Mouse (Mus musculus): ENCODE data around the gene Ttc30a2. TPM values are rescaled to one million over a fixed set of nuclear protein-coding genes. Genes with fewer than 3 reads are reported as not detected.
A peak's percentile ranks its signal among the peaks of the same experiment; 100 is the strongest.

The Ttc30a2 gene
- total RNA-seq (2014; fragmentation: Nextera tagmentation) (not detected in 2 replicates), total RNA-seq (2017) (not detected in 2 replicates)

DNA sequence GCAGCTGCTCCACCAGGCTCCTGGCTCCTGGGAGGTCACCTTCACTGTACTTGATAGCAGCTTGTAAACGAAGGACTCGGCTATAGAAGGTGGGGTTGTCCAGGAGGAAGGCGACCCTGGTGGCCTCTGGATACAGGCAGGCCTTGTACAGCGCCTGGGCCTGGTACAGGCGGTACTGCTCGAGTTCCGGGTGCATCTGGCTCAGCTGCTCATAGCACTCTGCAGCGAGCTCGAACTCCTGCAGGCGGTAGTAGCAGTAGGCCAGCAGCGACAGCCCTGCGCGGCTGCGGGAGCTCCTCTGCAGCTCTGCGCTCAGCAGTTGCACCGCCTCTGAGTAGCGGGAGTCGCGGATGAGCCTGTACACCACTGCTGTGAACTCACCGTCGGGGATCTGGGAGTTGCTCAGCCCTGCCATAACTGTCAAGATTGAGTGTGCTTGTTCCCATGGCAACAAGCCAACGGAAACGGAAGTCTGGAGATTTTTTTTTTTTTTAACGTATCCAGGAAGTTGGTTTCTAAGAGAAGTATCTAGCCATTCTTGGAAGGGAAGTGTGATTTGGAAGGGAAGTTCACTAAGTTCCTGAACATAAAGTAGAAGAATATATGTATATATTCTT, at the start of gene Ttc30a2:
Gene Ttc30a2, minus strand, starts transcription at position 419 of the 617 bp plus-strand sequence.
- ATAC-seq (replicated peaks; ENCODE audit: low FRiP score, low TSS enrichment, poor library complexity, severe bottlenecking) = peak; percentile 63

DNA sequence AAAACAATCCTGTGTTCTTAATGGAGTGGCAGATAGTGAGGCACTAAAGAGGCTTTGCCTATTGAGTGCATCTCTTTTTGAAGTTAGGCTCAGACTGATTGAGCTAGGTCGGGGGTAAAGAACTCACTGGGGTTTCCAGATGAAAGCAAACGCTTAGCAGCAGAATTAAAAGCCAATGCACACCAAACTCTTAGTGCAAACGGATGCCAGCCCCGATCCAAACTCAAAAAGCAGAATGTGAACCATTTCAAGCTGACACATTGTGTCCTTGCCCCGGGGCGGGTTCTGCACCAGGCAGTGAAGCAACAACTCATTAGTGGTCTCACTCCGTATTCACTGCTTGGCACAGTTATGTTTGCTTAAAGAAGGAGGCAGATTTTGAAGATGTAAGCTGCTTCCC, 38.9 kb upstream of the Ttc30a2 start:
- no peak for ATAC-seq (replicated peaks; ENCODE audit: low FRiP score, low TSS enrichment, poor library complexity, severe bottlenecking)

DNA sequence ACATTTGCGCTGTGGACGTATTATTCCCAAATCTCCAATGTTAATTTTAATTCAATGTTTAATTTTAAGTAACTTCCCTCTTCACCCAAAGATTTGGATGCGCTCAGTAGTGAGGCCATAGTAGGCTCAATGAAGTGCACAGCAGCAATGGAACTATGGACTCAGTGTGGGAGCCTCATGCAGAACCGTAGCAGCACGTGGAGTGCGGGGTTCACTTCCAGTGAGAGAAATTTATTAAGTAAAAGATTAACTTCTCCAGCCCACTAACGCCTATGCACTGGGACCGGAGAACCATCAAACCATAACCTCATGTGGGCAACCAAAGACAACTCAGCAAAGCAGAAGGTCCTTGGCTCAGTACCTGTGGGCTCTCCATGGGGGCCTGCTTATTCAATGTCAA, 38.2 kb upstream of the Ttc30a2 start:
- no peak for ATAC-seq (replicated peaks; ENCODE audit: low FRiP score, low TSS enrichment, poor library complexity, severe bottlenecking)

DNA sequence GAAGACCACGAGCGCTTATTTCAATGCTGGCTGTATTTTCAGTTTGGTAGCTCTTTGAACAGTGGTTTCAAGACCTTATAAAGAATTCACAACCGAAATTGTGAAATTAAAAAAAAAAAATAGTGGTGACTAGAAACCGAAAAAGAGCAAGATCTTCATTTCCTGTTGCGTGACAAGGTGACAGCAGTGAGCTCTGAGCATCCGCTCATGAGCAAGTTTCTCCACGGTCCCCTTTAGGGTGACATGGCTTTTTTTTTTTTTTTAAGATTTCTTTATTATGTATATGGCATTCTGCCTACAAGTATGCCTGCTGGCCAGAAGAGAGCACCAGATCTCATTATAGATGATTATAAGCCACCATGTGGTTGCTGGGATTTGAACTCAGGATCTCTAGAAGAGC, 37.5 kb upstream of the Ttc30a2 start:
- ATAC-seq (replicated peaks; ENCODE audit: low FRiP score, low TSS enrichment, poor library complexity, severe bottlenecking) = no peak

DNA sequence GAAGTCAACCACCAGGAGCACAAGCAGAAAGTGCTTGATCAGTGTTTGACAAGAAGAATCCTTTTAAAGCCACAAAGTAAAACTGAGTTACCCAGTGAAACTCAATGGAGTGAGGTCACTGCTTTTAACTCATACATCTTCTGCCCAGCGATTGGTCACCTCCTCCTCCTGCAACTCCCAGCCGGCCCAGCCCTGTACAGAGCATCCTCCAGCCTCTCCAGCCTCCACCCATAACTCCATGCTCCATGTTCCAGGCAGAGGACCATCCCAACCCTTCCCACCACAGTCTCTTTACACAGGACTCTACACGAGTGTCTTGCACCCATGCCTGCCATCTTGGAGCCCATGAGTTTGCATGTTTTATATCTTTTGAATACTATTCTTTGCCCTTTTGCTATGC, 36.7 kb upstream of the Ttc30a2 start:
- ATAC-seq (replicated peaks; ENCODE audit: low FRiP score, low TSS enrichment, poor library complexity, severe bottlenecking) = no peak

DNA sequence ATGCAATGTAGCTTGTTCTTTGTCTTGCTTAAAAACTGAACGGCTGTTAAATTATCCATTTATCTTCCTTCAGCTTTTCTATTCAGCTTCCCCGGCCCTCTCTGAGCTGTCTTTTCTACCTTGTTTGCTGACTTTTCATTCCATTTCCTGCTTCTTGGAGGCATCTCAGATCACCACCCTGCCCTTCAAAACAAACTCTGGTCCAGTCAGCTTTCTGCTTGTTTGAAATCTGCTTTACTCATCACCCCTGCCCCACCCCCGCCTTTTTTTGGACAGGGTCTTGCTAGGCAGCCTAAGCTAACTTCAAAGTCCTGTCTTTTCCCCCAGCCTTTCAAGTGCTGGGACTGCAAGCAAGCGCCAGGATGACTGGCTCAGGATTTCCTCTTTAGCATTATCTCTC, 28.2 kb upstream of the Ttc30a2 start:
- no peak for ATAC-seq (replicated peaks; ENCODE audit: low FRiP score, low TSS enrichment, poor library complexity, severe bottlenecking)

DNA sequence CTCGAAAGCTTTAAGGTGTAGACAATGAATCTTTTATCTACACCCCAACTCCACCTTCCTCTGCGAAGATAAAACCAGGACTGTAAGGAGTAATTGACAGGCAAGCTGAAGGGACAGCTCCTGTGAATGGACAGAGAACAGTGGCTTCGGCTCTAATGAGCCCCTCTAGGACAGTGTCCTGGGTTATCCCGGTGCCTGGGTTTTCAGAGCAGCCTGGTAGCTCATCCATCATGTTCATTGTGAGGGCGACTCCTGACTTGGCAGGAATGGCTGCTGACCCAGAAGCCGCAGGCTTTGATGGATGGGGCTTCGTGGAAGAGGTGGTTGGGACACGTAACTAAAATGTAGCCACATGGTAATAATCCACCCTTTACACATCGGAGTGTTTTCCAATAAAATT, 24.9 kb upstream of the Ttc30a2 start:
- no peak for ATAC-seq (replicated peaks; ENCODE audit: low FRiP score, low TSS enrichment, poor library complexity, severe bottlenecking)

DNA sequence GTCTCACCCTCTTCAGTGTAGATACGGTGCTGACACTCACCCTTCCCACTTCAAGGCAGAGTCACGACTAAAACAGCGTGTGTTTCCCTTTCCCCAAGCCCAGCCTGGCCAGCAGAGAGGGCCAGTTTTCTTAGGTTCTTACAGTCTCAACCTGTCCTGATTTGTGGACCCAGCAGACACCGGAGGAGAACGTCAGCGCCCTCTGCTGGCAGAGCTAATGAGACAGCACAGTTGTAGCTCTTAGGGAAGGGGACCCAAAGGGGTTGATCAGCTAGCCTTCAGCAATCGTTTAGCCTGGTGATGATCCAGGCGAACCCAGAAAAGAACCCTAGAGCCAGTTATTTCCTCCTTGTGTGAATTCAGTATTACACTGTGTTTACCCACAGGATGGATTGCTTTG, 23.4 kb upstream of the Ttc30a2 start:
- peak; percentile 80 for ATAC-seq (replicated peaks; ENCODE audit: low FRiP score, low TSS enrichment, poor library complexity, severe bottlenecking)

DNA sequence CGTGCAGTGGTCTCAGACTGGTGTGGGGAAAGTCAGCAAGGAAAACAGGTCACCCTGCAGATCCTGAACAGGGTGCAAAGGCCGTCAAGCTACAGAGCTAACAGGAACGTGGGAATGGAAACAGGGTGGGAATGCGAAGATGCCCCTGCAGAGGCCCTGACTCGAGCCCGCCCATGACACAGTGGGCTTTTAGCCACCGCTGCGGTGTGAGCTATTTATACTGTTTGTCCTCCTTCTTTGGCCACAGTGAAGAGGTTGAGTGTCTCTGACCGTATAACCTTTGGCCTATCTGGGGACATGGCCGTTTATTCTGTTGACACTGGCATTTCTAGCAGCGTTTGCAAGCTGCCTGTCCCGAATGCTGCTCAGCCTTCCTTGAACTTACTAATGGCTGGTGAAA, 21.7 kb upstream of the Ttc30a2 start:
- no peak for ATAC-seq (replicated peaks; ENCODE audit: low FRiP score, low TSS enrichment, poor library complexity, severe bottlenecking)

DNA sequence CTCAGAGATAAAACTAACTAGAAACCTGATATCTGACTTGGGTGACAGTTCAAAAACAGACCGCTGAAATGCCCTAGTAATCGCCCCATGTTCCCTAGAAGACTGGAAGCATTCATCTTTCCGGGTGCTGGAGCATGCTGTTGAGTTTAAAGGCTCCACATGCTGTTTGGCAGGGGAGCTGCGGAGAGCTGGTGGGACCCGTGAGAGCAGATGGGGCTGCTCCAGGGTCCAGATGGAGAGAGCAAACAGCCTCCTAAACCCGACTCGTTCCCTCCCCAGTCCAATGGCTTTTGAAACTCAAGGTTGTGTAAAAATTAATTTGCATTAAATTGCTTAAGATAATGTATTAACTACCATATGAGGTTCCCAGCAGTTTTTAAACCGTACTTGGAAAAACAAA, 20.7 kb upstream of the Ttc30a2 start:
- no peak for ATAC-seq (replicated peaks; ENCODE audit: low FRiP score, low TSS enrichment, poor library complexity, severe bottlenecking)

DNA sequence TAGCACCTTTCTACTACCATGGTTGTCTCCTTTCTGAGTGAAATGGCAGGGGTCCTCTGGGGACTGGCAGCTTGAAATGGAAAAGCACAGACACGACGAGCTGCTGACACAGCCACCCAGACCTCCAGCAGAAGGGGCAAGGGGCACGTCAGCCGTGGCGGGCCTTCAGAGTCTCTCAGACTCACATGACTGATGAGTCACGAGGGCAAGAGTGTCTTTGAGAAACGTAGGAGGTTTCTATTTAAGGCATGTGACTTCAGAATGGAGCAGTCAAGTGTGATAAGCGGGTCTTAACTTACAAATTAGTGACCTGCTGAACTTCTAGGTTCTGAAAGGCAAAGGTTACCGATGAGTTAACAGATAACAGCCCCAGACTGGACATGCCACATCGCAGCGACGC, 19.8 kb upstream of the Ttc30a2 start:
- no peak for ATAC-seq (replicated peaks; ENCODE audit: low FRiP score, low TSS enrichment, poor library complexity, severe bottlenecking)

DNA sequence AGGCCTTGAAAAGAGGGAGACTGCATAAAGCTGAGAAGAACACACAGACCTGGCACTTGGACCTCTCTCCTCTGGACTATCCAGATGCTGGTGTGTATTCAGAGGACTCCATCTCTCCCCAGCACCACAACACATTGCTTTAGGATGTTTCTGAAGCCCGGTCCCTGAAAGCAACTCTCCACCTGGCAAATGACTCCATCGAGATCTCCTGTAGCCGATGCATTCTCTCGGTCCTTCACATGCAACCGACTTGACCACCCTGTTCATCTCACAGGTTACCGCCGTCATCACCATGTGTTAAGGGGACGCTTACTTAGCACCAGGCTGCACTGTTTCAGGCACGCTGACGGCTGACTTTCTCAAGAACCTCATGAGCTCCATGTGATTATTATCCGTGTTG, 16.9 kb upstream of the Ttc30a2 start:
- ATAC-seq (replicated peaks; ENCODE audit: low FRiP score, low TSS enrichment, poor library complexity, severe bottlenecking) = no peak

DNA sequence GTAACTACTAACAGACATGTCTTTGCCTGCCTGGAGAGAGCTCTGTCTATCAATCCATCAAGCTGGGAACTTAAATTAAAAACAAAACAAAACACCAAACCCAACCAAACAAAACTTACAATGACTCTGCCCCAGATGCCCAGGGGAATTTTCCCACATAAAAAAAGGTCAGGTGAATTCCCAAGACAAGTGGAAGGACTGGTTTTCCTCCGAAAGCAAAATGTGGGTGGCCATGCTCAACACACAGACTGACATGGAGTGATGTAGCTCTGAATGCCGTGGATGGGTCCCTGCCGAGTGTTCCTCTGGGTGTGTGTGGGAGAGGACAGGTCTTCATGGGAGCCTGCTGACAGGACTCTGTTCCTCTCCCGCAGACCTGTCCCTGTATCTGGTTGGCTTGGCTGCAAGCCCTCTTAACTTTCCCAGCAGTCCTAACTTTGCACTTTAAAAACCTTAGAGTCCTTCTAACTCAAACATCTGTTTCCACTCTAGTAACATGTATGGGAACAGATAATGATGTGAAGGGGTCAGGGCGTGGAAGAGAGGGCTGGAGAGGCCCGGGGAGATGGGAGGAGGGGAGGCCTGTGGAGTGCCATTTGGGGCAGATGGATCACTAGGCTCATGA, 13.7 kb upstream of the Ttc30a2 start:
- no peak for ATAC-seq (replicated peaks; ENCODE audit: low FRiP score, low TSS enrichment, poor library complexity, severe bottlenecking)

DNA sequence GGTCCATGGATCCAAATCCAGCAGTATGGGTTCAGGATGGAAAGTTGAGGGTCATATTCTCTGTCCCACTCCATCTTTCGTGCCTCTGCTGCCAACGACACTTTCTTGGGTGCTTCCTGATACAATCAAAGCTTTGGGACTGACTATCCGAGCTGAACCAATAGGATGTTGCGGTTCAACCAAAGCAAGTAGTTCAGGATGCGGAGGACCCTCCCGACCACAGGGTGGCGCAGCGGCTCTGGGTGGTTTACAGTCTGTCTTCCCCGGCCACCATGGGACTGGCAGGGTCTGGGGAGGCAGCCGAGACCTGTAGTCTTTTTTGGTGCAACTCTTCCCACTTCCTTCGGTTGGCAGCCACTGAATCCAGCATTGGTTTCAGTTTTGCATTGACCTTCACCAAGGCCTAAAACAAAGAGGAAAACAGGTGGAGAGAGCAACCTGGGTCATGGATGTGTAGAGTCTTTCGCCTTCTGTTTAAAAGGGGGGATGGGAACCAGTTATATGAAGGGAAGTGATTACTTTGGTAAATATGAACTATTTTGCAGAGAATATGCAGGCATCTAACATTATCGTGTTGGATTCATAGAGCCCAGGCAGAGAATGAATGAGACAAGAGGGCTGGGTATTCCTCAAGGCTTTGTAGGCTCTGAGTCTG, 13.0 kb upstream of the Ttc30a2 start:
- peak; percentile 94 for ATAC-seq (replicated peaks; ENCODE audit: low FRiP score, low TSS enrichment, poor library complexity, severe bottlenecking)

DNA sequence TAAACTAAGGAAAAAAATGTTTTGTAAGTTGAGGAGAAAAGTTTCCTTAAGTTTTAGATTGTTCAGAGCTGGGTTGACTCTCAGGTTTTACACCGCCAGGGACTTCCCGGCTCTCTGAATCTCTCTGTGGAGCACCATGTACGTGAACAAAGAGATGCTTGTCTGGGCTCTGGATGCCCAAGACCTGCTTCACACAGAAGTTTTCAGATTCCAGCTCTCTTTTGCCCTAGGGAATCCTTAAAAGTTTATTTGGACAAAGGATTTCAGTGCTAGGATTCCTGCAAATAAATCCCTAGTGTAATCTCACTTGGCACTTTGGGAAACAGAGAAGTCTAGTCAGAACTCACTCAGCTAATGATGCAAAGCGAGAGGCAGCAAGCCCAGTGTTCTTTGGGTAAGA, 11.7 kb upstream of the Ttc30a2 start:
- ATAC-seq (replicated peaks; ENCODE audit: low FRiP score, low TSS enrichment, poor library complexity, severe bottlenecking) = no peak

DNA sequence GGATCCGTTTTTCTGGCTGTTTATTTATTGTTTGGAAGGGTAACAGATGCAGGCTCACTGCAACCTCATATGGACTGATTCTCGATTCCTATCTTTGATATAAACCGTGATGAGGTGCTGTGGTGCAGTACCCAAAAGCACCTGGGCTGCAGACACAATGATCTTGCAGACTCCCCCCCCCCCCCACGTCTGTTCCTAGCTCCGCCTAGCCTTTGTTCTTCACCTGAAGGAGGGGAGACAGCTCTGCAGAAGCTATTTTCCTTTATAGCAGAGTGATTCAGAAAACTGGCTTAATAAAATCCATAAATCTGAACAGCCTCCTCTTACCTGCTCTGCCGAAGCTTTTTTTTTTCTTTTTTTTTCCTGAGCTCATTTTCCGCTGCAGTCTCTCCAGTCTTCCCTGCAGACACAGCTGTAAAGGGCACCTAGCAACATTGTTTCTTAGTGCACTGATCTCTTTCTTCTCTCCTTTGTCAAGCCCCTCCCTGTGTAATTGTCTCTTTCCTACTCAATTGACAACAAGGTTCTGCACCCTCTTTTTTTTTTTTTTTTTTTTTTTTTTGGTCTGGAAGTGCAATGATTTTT, 10.9 kb upstream of the Ttc30a2 start:
- no peak for ATAC-seq (replicated peaks; ENCODE audit: low FRiP score, low TSS enrichment, poor library complexity, severe bottlenecking)

DNA sequence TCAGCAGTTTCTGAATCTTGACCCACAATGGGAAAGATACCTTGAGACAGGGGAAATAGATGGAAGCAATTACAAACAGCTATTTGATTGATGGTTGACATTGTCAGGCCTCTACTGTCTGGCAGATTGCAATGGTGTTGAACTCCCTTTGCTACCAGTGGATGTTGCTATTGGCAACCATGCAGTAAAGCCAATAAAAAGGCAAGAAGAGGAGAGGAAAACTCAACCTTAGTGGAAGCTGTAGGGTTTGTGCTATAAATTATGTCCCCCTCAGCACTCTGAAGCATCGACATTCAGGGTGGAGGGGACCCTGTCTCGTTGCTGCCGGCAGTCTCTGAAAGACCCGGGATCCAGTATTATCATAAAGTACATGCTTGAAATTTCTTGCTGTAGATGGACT, 10.4 kb upstream of the Ttc30a2 start:
- ATAC-seq (replicated peaks; ENCODE audit: low FRiP score, low TSS enrichment, poor library complexity, severe bottlenecking) = no peak

DNA sequence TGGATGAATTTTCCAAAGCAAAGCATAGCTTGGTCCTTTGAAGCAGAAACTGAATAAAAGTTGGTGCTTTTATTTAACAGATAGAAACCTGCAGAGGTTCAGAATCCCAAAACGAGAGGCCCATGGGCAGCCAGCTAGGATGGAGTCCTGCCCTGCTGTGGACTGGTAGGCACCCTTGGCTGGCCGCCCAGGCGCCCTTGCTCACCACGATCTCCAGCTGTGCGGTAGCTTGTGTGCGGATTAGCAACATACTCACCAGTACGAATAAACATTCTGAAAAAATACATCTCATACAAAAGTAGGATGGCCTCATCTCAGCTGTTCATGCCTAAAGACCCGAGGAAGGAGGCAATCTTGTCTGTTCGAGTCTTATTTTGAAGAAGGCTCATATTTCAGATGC, 9.8 kb upstream of the Ttc30a2 start:
- no peak for ATAC-seq (replicated peaks; ENCODE audit: low FRiP score, low TSS enrichment, poor library complexity, severe bottlenecking)

DNA sequence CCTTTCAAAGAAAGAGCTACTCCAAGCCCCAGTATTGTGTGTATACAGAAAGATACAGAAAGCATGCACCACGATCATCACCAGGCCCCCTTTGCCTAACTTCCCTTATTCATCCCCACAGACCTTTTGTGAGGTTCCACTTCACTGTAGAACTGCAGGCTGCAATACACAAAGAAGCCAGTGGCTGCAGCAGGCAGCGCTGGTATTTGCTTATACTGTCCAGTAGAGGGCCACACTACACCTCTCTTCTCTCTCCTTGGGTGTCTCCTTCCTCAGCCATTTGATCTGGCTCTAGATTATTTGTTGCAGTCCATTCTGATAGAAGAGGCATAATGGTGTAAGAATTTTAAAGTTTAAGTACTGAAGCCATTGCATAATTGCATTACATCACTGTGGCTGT, 7.2 kb upstream of the Ttc30a2 start:
- ATAC-seq (replicated peaks; ENCODE audit: low FRiP score, low TSS enrichment, poor library complexity, severe bottlenecking) = peak; percentile 91

DNA sequence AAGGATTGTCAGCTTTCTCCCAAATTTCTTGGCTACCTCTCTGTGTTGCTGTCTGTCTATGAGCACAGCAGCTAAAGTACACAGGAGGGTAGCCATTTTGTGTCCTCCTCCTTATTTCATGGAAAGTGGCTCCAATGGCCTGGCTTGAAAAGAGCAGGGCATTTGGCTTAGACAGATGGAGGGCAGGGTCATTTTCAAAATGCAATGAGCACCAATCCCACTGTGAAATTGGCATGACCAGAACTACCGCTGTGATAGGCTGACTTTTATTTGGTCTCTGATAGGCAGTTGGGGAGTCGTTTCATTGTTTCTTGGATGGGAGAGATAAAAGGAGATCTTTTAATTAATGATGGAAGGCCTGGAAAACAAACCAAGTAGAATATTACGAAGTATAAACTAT, 5.9 kb upstream of the Ttc30a2 start:
- no peak for ATAC-seq (replicated peaks; ENCODE audit: low FRiP score, low TSS enrichment, poor library complexity, severe bottlenecking)

DNA sequence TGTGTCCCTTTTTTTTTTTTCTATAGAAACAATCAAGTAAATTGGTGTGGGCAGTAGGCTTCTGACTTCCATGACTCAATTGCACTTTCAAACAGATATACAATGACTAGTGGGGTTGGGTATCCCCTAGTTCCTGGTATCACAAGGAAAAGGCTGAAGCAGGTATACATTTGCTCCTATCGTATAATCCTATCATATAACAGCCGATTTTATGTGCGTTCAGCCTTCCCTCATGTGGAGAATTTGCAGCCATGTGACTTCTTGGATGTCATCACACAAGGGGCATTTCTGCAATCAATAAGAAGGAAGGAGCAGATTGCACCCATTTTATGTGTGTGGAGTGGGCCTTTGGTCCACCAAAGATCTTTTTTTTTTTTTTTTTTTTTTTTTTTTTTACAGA, 5.1 kb upstream of the Ttc30a2 start:
- ATAC-seq (replicated peaks; ENCODE audit: low FRiP score, low TSS enrichment, poor library complexity, severe bottlenecking) = no peak

Data from megakaryocyte-erythroid progenitor cell, adult 5-6 weeks (primary cell).